Mouse (Mus musculus) c-Kit-positive CD71-negative TER-119-negative erythroid progenitor cells, embryonic 14.5 days (primary cell): Measurements from ENCODE around the gene Ace3.

ENCODE experiments used
- DNase-seq: peaks from one replicate; pipeline ENCODE4 v3.0.0-alpha.2; 2013; ENCODE audit warnings: low read depth

Gene Ace3

GRCm38 (mm10) chr11:106044349-106044748 is 49.9 kb downstream of the Ace3 start:
- no peak for DNase-seq

- no peak for DNase-seq
Measured at GRCm38 (mm10) chr11:106045256-106045655, 50.8 kb downstream of the Ace3 start.

- DNase-seq: no peak
Measured at GRCm38 (mm10) chr11:106045780-106046179, 51.3 kb downstream of the Ace3 start.

GRCm38 (mm10) chr11:106046584-106046983 is 52.1 kb downstream of the Ace3 start:
- DNase-seq: no peak

GRCm38 (mm10) chr11:106053921-106054320 is 59.4 kb downstream of the Ace3 start:
- DNase-seq: no peak

GRCm38 (mm10) chr11:106054600-106054999 is 60.1 kb downstream of the Ace3 start:
- DNase-seq: no peak
